Mouse (Mus musculus): Measurements from ENCODE around the gene Kat2a. TPM values are rescaled to one million over a fixed set of nuclear protein-coding genes. Genes with fewer than 3 reads are reported as not detected.

Kat2a gene
- polyA plus RNA-seq, 1 experiment = 29.9 TPM

DNA sequence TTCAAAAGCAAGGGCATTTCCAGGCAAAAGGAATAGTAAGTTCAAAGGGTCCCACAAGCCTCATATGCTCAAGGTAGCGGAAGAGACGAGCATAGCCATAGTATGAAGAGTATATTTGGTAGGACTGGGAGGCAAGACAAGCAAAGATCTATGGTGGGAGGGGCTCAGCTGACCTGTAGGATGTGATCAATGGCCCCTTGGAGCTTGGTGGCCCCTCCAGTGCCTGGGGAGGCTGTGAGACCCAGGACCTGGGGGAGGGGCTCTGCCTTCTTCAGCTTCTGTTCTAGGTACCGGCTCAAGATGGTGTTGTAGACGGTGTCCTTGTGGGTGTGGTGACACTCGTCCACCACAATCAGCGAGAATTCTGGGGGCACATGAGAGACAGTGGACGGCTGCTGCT lies 9.4 kb downstream of the Kat2a start:
- TF ChIP-seq MYOG (IDR thresholded peaks at IDR 0.05; ENCODE audit: control insufficient read depth in 1 of 3, insufficient read depth in 1 of 3, insufficient read length in 2 of 3, low read depth in 2 of 3) (no peak), POLR2AphosphoS2 (IDR thresholded peaks at IDR 0.05; ENCODE audit: insufficient read length, low read depth) (no peak), POLR2A (IDR thresholded peaks at IDR 0.05; ENCODE audit: insufficient read length, low read depth) (no peak), TCF3 (IDR thresholded peaks at IDR 0.05; ENCODE audit: insufficient read length, low read depth) (no peak), TCF12 (IDR thresholded peaks at IDR 0.05; ENCODE audit: insufficient read depth, poor library complexity, severe bottlenecking) (no peak), E2F4 (IDR thresholded peaks at IDR 0.05; ENCODE audit: insufficient read depth) (no peak), CEBPB (IDR thresholded peaks at IDR 0.05; ENCODE audit: insufficient read depth, poor library complexity, severe bottlenecking) (no peak), MYOD1 (IDR thresholded peaks at IDR 0.05; ENCODE audit: control insufficient read depth in 1 of 3, insufficient read length in 2 of 3, low read depth in 2 of 3) (no peak), REST (IDR thresholded peaks at IDR 0.05; ENCODE audit: insufficient read depth, insufficient read length) (no peak), SRF (IDR thresholded peaks at IDR 0.05; ENCODE audit: control insufficient read depth, insufficient read length, low read depth) (no peak), USF1 (IDR thresholded peaks at IDR 0.05; ENCODE audit: low read depth) (no peak)
- Histone ChIP-seq H3K27me3 (ENCODE audit: control insufficient read depth, insufficient read depth, insufficient read length) (no peaks in the 10 kb centered on the region), H3K4me2 (ENCODE audit: low read depth) (peak overlapping the region; percentile 73), H3K4me3 (no peak overlapping the region), H3K36me3 (ENCODE audit: control insufficient read depth, insufficient read depth) (peaks cover 10% of the 10 kb centered on the region), H3K79me2 (ENCODE audit: control insufficient read depth, insufficient read depth) (no peaks in the 10 kb centered on the region), H3ac (ENCODE audit: control insufficient read depth, insufficient read length) (no peak overlapping the region)

DNA sequence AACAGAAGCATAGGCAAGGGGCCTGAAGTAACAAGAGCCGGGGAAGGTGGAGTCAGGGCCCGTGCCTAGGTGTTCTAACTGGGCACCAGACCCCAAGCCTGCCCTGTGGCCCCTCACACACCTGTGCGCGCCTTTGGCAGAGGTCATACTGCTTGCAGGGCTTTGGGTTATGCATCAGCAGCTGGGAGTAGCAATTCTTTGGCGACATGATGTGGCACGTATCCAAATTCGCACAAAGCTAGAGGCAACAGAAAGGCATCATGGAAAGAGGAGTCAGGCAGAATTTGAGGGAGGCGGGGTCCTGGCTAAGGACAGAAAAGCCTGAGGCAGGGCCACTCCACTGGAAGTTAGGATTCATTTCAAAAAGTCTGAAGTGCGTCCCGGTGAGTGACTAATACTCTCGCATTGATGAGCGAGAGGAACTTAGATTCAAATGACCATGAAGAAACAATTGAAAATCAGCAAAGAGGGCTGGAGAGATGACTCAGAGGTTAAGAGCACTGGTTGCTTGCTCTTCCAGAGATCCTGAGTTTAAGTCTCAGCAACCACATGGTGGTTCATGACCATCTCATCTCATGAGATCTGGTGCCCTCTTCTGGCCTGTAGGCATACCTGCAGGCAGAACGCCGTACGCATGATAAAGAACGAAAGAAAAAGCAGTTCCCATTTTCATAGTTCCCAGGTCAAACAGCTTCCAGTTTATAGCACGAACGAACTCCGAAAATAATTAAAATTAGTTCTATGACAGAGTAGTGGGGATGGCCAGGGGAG lies 10.0 kb downstream of the Kat2a start:
- H3K36me3 ChIP-seq (ENCODE audit: control insufficient read depth, insufficient read depth) = peaks cover 6% of the 10 kb centered on the region

DNA sequence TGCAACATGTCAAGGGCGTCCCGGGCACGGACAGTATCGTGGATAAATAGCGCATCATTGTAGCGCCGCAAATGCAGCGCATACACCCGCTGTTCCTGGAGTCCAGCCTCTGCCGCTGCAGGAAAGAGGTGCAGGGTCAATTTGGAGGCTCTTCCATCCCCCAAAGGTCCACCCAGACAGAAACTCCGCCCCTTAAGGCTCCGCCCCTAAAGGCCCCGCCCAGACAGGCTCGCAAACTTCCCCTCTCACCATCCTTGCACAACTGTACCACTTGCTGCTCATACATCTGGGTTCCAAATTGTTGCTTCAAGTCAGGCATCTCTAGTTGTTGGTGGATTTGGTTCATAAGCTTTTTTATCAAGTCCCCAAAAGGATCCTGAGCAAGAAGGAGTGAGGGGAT lies 11.0 kb downstream of the Kat2a start:
- Histone ChIP-seq H3K36me3 (ENCODE audit: control insufficient read depth, insufficient read depth) (peaks cover 4% of the 10 kb centered on the region), H3K79me2 (ENCODE audit: control insufficient read depth, insufficient read depth) (no peaks in the 10 kb centered on the region), H3K27me3 (ENCODE audit: control insufficient read depth, insufficient read depth, insufficient read length) (no peaks in the 10 kb centered on the region), H3ac (ENCODE audit: control insufficient read depth, insufficient read length) (no peak overlapping the region), H3K4me3 (no peak overlapping the region), H3K4me2 (ENCODE audit: low read depth) (no peak overlapping the region)
- no peak for TF ChIP-seq USF1 (IDR thresholded peaks at IDR 0.05; ENCODE audit: low read depth)
- TF ChIP-seq SRF (IDR thresholded peaks at IDR 0.05; ENCODE audit: control insufficient read depth, insufficient read length, low read depth) = no peak
- TF ChIP-seq POLR2A (IDR thresholded peaks at IDR 0.05; ENCODE audit: insufficient read length, low read depth) = no peak
- no peak for TF ChIP-seq CEBPB (IDR thresholded peaks at IDR 0.05; ENCODE audit: insufficient read depth, poor library complexity, severe bottlenecking)
- TF ChIP-seq E2F4 (IDR thresholded peaks at IDR 0.05; ENCODE audit: insufficient read depth) = no peak
- no peak for TF ChIP-seq REST (IDR thresholded peaks at IDR 0.05; ENCODE audit: insufficient read depth, insufficient read length)
- no peak for TF ChIP-seq TCF3 (IDR thresholded peaks at IDR 0.05; ENCODE audit: insufficient read length, low read depth)

More for the DNA sequence above, 10.0 kb downstream of the Kat2a start:
- Histone ChIP-seq H3K27me3 (ENCODE audit: control insufficient read depth, insufficient read depth, insufficient read length) (no peaks in the 10 kb centered on the region), H3K79me2 (ENCODE audit: control insufficient read depth, insufficient read depth) (no peaks in the 10 kb centered on the region), H3K4me3 (no peak overlapping the region), H3ac (ENCODE audit: control insufficient read depth, insufficient read length) (no peak overlapping the region), H3K4me2 (ENCODE audit: low read depth) (peak overlapping the region; percentile 73)
- TF ChIP-seq MAX (IDR thresholded peaks at IDR 0.05; ENCODE audit: low read depth) (no peak), TCF3 (IDR thresholded peaks at IDR 0.05; ENCODE audit: insufficient read length, low read depth) (no peak), E2F4 (IDR thresholded peaks at IDR 0.05; ENCODE audit: insufficient read depth) (no peak), TCF12 (IDR thresholded peaks at IDR 0.05; ENCODE audit: insufficient read depth, poor library complexity, severe bottlenecking) (no peak), CEBPB (IDR thresholded peaks at IDR 0.05; ENCODE audit: insufficient read depth, poor library complexity, severe bottlenecking) (no peak), MYOG (IDR thresholded peaks at IDR 0.05; ENCODE audit: control insufficient read depth in 1 of 3, insufficient read depth in 1 of 3, insufficient read length in 2 of 3, low read depth in 2 of 3) (no peak), POLR2AphosphoS2 (IDR thresholded peaks at IDR 0.05; ENCODE audit: insufficient read length, low read depth) (no peak)

DNA sequence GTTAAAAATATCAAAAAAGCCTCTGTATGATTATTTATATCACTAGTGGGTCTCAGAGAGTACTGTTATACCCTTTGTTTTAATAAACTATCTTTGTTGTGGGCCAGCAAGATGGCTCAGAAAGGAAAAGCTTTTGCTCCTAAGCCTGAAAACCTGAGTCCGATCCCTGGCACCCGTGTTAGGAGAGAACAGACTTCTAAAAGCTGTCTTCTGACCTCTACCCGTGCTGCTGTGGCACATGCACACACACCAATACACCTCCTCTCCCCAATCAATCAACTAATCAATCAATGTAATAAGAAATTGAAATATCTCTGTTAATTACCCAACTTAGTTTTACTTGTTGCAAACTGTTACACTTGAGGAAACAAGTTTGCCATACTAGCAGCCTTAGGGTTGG lies 11.6 kb downstream of the Kat2a start:
- Histone ChIP-seq H3K4me2 (ENCODE audit: low read depth) (no peak overlapping the region), H3K4me3 (no peak overlapping the region), H3K36me3 (ENCODE audit: control insufficient read depth, insufficient read depth) (no peaks in the 10 kb centered on the region), H3K27me3 (ENCODE audit: control insufficient read depth, insufficient read depth, insufficient read length) (no peaks in the 10 kb centered on the region), H3K79me2 (ENCODE audit: control insufficient read depth, insufficient read depth) (no peaks in the 10 kb centered on the region), H3ac (ENCODE audit: control insufficient read depth, insufficient read length) (no peak overlapping the region)
- TF ChIP-seq SRF (IDR thresholded peaks at IDR 0.05; ENCODE audit: control insufficient read depth, insufficient read length, low read depth) (no peak), MYOG (IDR thresholded peaks at IDR 0.05; ENCODE audit: control insufficient read depth in 1 of 3, insufficient read depth in 1 of 3, insufficient read length in 2 of 3, low read depth in 2 of 3) (no peak), REST (IDR thresholded peaks at IDR 0.05; ENCODE audit: insufficient read depth, insufficient read length) (no peak), MAX (IDR thresholded peaks at IDR 0.05; ENCODE audit: low read depth) (no peak), CEBPB (IDR thresholded peaks at IDR 0.05; ENCODE audit: insufficient read depth, poor library complexity, severe bottlenecking) (no peak), USF1 (IDR thresholded peaks at IDR 0.05; ENCODE audit: low read depth) (no peak), E2F4 (IDR thresholded peaks at IDR 0.05; ENCODE audit: insufficient read depth) (no peak), POLR2AphosphoS2 (IDR thresholded peaks at IDR 0.05; ENCODE audit: insufficient read length, low read depth) (no peak)

DNA sequence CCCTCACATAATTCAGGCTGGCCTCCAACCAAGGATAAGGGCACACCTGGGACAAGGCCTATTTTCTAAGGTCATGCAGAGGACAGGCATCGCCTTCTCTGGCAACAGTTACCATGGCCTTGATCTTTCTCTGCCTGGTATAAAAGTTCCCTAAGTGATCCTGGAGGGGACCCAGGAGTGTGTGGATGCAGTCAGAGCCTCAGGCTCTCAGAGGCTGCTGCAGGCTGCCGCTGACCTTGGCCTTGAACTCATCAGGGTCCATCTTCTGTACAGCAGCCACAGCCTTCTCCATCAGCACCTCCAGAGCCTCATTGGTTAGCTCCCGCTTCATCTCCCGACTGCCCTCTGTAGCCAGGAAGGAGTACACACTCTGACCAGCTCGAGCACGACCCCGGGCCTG lies 14.3 kb downstream of the Kat2a start:
- Histone ChIP-seq H3K4me2 (ENCODE audit: low read depth) (no peak overlapping the region), H3K4me3 (no peak overlapping the region)
- TF ChIP-seq MYOD1 (IDR thresholded peaks at IDR 0.05; ENCODE audit: control insufficient read depth in 1 of 3, insufficient read length in 2 of 3, low read depth in 2 of 3) (no peak), TCF12 (IDR thresholded peaks at IDR 0.05; ENCODE audit: insufficient read depth, poor library complexity, severe bottlenecking) (no peak), POLR2A (IDR thresholded peaks at IDR 0.05; ENCODE audit: insufficient read length, low read depth) (no peak), USF1 (IDR thresholded peaks at IDR 0.05; ENCODE audit: low read depth) (no peak), E2F4 (IDR thresholded peaks at IDR 0.05; ENCODE audit: insufficient read depth) (no peak), POLR2AphosphoS2 (IDR thresholded peaks at IDR 0.05; ENCODE audit: insufficient read length, low read depth) (no peak), SRF (IDR thresholded peaks at IDR 0.05; ENCODE audit: control insufficient read depth, insufficient read length, low read depth) (no peak), REST (IDR thresholded peaks at IDR 0.05; ENCODE audit: insufficient read depth, insufficient read length) (no peak), TCF3 (IDR thresholded peaks at IDR 0.05; ENCODE audit: insufficient read length, low read depth) (no peak), CEBPB (IDR thresholded peaks at IDR 0.05; ENCODE audit: insufficient read depth, poor library complexity, severe bottlenecking) (no peak), MYOG (IDR thresholded peaks at IDR 0.05; ENCODE audit: control insufficient read depth in 1 of 3, insufficient read depth in 1 of 3, insufficient read length in 2 of 3, low read depth in 2 of 3) (no peak)

More for the DNA sequence above, 14.3 kb downstream of the Kat2a start:
- Histone ChIP-seq H3K79me2 (ENCODE audit: control insufficient read depth, insufficient read depth) (no peaks in the 10 kb centered on the region), H3K27me3 (ENCODE audit: control insufficient read depth, insufficient read depth, insufficient read length) (no peaks in the 10 kb centered on the region), H3K36me3 (ENCODE audit: control insufficient read depth, insufficient read depth) (no peaks in the 10 kb centered on the region), H3ac (ENCODE audit: control insufficient read depth, insufficient read length) (no peak overlapping the region)

Data from myocyte (in vitro differentiated cells).